Mouse (Mus musculus) neutrophil, adult 5-6 weeks (primary cell): Measurements from ENCODE around the gene Bub1b. TPM values are rescaled to one million over a fixed set of nuclear protein-coding genes. Genes with fewer than 3 reads are reported as not detected.

Experiments used
- ATAC-seq: fragments of 151-379, 151-347 bp; 2 replicates; pipeline ENCODE4 v1.8.0; 2017; ENCODE audit warnings: mild to moderate bottlenecking, moderate TSS enrichment; ENCODE audit not compliant: insufficient number of reproducible peaks, poor library complexity, low FRiP score, severe bottlenecking; ENCODE audit errors: extremely low read depth
- total RNA-seq: library from RNA; stranded (forward); fragments of 200-1000 nt; gene quantifications from 2 replicates; pipeline ENCODE4 v1.2.3, GENCODE M21; 2017

The Bub1b gene
- total RNA-seq, 1 experiment from 2014 or later = 3.8 TPM

- ATAC-seq = no peak
These were observed 62.0 kb downstream of the Bub1b start for GRCm38 (mm10) chr2:118659998-118660452.

- ATAC-seq = no peak
These were observed 63.9 kb downstream of the Bub1b start for GRCm38 (mm10) chr2:118661891-118662290.

- no peak for ATAC-seq
These were observed 65.1 kb downstream of the Bub1b start, which contains the start of gene Pak6 for GRCm38 (mm10) chr2:118662902-118663803. Gene Pak6, plus strand, starts transcription at chr2:118663303.

- ATAC-seq = no peak
These were observed 66.1 kb downstream of the Bub1b start for GRCm38 (mm10) chr2:118663804-118664766.

GRCm38 (mm10) chr2:118664975-118665516 is 67.0 kb downstream of the Bub1b start:
- no peak for ATAC-seq

GRCm38 (mm10) chr2:118665616-118666015 is 67.6 kb downstream of the Bub1b start:
- no peak for ATAC-seq

- ATAC-seq = no peak
These were observed 69.2 kb downstream of the Bub1b start for GRCm38 (mm10) chr2:118667181-118667580.

GRCm38 (mm10) chr2:118669245-118669644 is 71.2 kb downstream of the Bub1b start:
- ATAC-seq = no peak

- ATAC-seq = no peak
These were observed 71.8 kb downstream of the Bub1b start for GRCm38 (mm10) chr2:118669785-118670184.

GRCm38 (mm10) chr2:118671728-118672127 is 73.7 kb downstream of the Bub1b start:
- no peak for ATAC-seq

GRCm38 (mm10) chr2:118673686-118674465 is 75.9 kb downstream of the Bub1b start:
- ATAC-seq = no peak

GRCm38 (mm10) chr2:118674500-118674899 is 76.5 kb downstream of the Bub1b start:
- no peak for ATAC-seq

- ATAC-seq = no peak
These were observed 79.1 kb downstream of the Bub1b start for GRCm38 (mm10) chr2:118676839-118677741.

- ATAC-seq = no peak
These were observed 79.8 kb downstream of the Bub1b start for GRCm38 (mm10) chr2:118677817-118678216.

- no peak for ATAC-seq
These were observed 81.6 kb downstream of the Bub1b start for GRCm38 (mm10) chr2:118679577-118679976.

GRCm38 (mm10) chr2:118680926-118681325 is 82.9 kb downstream of the Bub1b start:
- ATAC-seq = no peak

GRCm38 (mm10) chr2:118682544-118683260 is 84.7 kb downstream of the Bub1b start:
- no peak for ATAC-seq
